Mouse (Mus musculus): ENCODE data around the gene Itga8. TPM values are rescaled to one million over a fixed set of nuclear protein-coding genes. Genes with fewer than 3 reads are reported as not detected.
A peak's percentile ranks its signal among the peaks of the same experiment; 100 is the strongest.

Gene Itga8
- polyA plus RNA-seq, 2 experiments, result 11.3 to 14.6 TPM

GRCm38 (mm10) chr2:12213464-12213790 is 88.3 kb downstream of the Itga8 start:
- DNase-seq (ENCODE audit: low spot score) (no peak), ATAC-seq (ENCODE audit: low FRiP score, low read depth) (peak; percentile 23)
- H3K36me3 ChIP-seq (ENCODE audit: control insufficient read depth, insufficient read depth, low read length), result peaks cover 6% of the 10 kb centered on the region; the same call in 1 of the 2 replicates
- peaks cover 14% of the 10 kb centered on the region for H3K4me1 ChIP-seq (ENCODE audit: control insufficient read depth, insufficient read depth, low read length)
- H3K27me3 ChIP-seq (ENCODE audit: control insufficient read depth, insufficient read depth, low read length), result no peaks in the 10 kb centered on the region
- H3K9ac ChIP-seq (ENCODE audit: low read depth, low read length, severe bottlenecking), result no peak overlapping the region
- H3K4me3 ChIP-seq (replicated peaks; ENCODE audit: low read length), result no peak overlapping the region
- no peak for TF ChIP-seq POLR2A (IDR thresholded peaks at IDR 0.05; ENCODE audit: borderline replicate concordance, extremely low read depth, insufficient read depth, insufficient read length)
- H3K4me2 ChIP-seq (replicated peaks; ENCODE audit: low read depth, low read length, severe bottlenecking), result no peak overlapping the region
- peak overlapping the region; percentile 27; the same call in 1 of the 2 replicates for H3K27ac ChIP-seq (replicated peaks; ENCODE audit: low read depth, low read length)
- 12% methylated on average over 4 of the region's 4 CpGs for WGBS
- no peaks in the 10 kb centered on the region for H3K9me3 ChIP-seq (ENCODE audit: control insufficient read depth, low read length)

DNA sequence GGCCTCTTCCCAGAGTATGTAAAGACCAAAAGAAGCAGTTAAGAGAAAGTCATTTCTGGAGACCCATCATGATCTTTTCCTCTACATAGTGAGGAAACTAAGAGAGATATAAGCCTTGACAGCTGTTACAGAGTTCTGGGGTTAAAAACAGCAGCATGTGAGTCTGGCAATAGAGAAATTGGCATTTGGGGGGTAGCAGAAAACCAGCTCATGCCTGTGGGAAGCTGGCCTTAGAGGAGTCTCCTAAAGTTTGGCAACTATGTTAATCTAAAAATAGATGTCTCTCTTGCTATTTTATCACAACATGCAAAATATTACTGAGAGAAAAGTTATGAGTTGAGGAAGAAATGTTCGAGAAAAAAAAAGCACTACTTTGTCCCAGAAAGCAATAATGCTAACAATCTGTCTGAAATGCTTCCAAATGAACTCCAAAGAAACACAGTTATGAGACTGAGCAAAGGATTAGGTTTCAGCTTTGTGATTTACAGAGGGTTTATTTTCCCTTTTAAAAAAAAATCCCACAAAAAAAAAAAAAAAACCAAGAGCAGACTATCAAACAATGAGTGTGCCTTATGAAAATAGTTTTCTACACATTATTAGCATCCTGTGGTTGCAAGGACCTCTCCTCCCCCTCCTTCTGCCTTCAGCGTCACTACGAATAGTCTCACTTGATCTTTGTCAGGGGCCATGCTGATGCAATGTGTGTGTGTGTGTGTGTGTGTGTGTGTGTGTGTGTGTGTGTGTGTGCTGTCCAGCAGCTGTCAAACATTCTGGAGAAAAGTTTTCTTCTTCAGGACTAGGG is 88.9 kb downstream of the Itga8 start:
- ATAC-seq (ENCODE audit: low FRiP score, low read depth) (peak; percentile 84), DNase-seq (ENCODE audit: low spot score) (peak; percentile 75)
- Histone ChIP-seq H3K4me2 (replicated peaks; ENCODE audit: low read depth, low read length, severe bottlenecking) (no peak overlapping the region), H3K36me3 (ENCODE audit: control insufficient read depth, insufficient read depth, low read length) (peaks cover 6% of the 10 kb centered on the region; the same call in 1 of the 2 replicates), H3K9ac (ENCODE audit: low read depth, low read length, severe bottlenecking) (no peak overlapping the region), H3K27me3 (ENCODE audit: control insufficient read depth, insufficient read depth, low read length) (no peaks in the 10 kb centered on the region), H3K27ac (replicated peaks; ENCODE audit: low read depth, low read length) (peak overlapping the region; percentile 33), H3K4me1 (ENCODE audit: control insufficient read depth, insufficient read depth, low read length) (peaks cover 14% of the 10 kb centered on the region), H3K9me3 (ENCODE audit: control insufficient read depth, low read length) (no peaks in the 10 kb centered on the region), H3K4me3 (replicated peaks; ENCODE audit: low read length) (no peak overlapping the region)
- TF ChIP-seq POLR2A (IDR thresholded peaks at IDR 0.05; ENCODE audit: borderline replicate concordance, extremely low read depth, insufficient read depth, insufficient read length), result no peak
- 16% methylated on average over 3 of the region's 3 CpGs for WGBS

- 76% methylated on average over 6 of the region's 6 CpGs for WGBS
- Histone ChIP-seq H3K27ac (replicated peaks; ENCODE audit: low read depth, low read length) (no peak overlapping the region), H3K4me2 (replicated peaks; ENCODE audit: low read depth, low read length, severe bottlenecking) (no peak overlapping the region), H3K4me1 (ENCODE audit: control insufficient read depth, insufficient read depth, low read length) (peaks cover 11% of the 10 kb centered on the region), H3K36me3 (ENCODE audit: control insufficient read depth, insufficient read depth, low read length) (0 out of 2 replicates have a peak, but pooled peaks cover 3% of the 10 kb centered on the region), H3K4me3 (replicated peaks; ENCODE audit: low read length) (no peak overlapping the region), H3K27me3 (ENCODE audit: control insufficient read depth, insufficient read depth, low read length) (no peaks in the 10 kb centered on the region), H3K9ac (ENCODE audit: low read depth, low read length, severe bottlenecking) (no peak overlapping the region), H3K9me3 (ENCODE audit: control insufficient read depth, low read length) (no peaks in the 10 kb centered on the region)
- ATAC-seq (ENCODE audit: low FRiP score, low read depth) (no peak), DNase-seq (ENCODE audit: low spot score) (peak; percentile 37)
- no peak for TF ChIP-seq POLR2A (IDR thresholded peaks at IDR 0.05; ENCODE audit: borderline replicate concordance, extremely low read depth, insufficient read depth, insufficient read length)
Observed at GRCm38 (mm10) chr2:12208142-12208541, 93.6 kb downstream of the Itga8 start.

GRCm38 (mm10) chr2:12206353-12206752 is 95.4 kb downstream of the Itga8 start:
- WGBS, result 69% methylated on average over 5 of the region's 5 CpGs
- ATAC-seq (ENCODE audit: low FRiP score, low read depth), result no peak
- no peaks in the 10 kb centered on the region for H3K4me1 ChIP-seq (ENCODE audit: control insufficient read depth, insufficient read depth, low read length)

DNA sequence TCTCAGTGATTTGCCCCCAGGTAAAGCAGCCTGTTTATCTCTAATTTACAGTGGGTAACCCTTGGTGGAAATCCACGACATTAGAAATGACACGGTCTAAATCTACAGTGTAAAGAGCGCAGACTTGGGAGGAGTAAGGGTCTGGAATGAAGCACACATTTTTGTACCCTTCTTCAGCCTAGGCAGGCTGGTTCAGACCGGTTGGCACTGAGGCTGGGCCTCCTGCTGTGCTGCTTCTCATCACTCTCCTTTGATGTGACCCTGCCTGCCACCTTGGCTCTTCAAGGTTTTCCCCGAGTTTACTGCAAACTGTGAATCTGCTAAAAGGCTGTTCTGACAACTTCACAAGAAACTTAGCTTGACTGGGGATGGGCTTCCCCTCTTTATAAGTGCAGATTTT is 95.8 kb downstream of the Itga8 start:
- Histone ChIP-seq H3K9ac (ENCODE audit: low read depth, low read length, severe bottlenecking) (no peak overlapping the region), H3K27ac (replicated peaks; ENCODE audit: low read depth, low read length) (no peak overlapping the region), H3K36me3 (ENCODE audit: control insufficient read depth, insufficient read depth, low read length) (0 out of 2 replicates have a peak, but pooled peaks cover 3% of the 10 kb centered on the region), H3K4me1 (ENCODE audit: control insufficient read depth, insufficient read depth, low read length) (no peaks in the 10 kb centered on the region), H3K4me2 (replicated peaks; ENCODE audit: low read depth, low read length, severe bottlenecking) (no peak overlapping the region), H3K27me3 (ENCODE audit: control insufficient read depth, insufficient read depth, low read length) (no peaks in the 10 kb centered on the region), H3K4me3 (replicated peaks; ENCODE audit: low read length) (no peak overlapping the region), H3K9me3 (ENCODE audit: control insufficient read depth, low read length) (no peaks in the 10 kb centered on the region)
- DNase-seq (ENCODE audit: low spot score) (no peak), ATAC-seq (ENCODE audit: low FRiP score, low read depth) (no peak)
- no peak for TF ChIP-seq POLR2A (IDR thresholded peaks at IDR 0.05; ENCODE audit: borderline replicate concordance, extremely low read depth, insufficient read depth, insufficient read length)
- WGBS, result 51% methylated on average over 5 of the region's 5 CpGs

More at GRCm38 (mm10) chr2:12206353-12206752, 95.4 kb downstream of the Itga8 start:
- TF ChIP-seq POLR2A (IDR thresholded peaks at IDR 0.05; ENCODE audit: borderline replicate concordance, extremely low read depth, insufficient read depth, insufficient read length), result no peak
- DNase-seq (ENCODE audit: low spot score), result no peak
- H3K4me3 ChIP-seq (replicated peaks; ENCODE audit: low read length), result no peak overlapping the region
- H3K9ac ChIP-seq (ENCODE audit: low read depth, low read length, severe bottlenecking), result no peak overlapping the region
- H3K9me3 ChIP-seq (ENCODE audit: control insufficient read depth, low read length), result no peaks in the 10 kb centered on the region
- H3K27me3 ChIP-seq (ENCODE audit: control insufficient read depth, insufficient read depth, low read length), result no peaks in the 10 kb centered on the region
- H3K36me3 ChIP-seq (ENCODE audit: control insufficient read depth, insufficient read depth, low read length), result 0 out of 2 replicates have a peak, but pooled peaks cover 3% of the 10 kb centered on the region
- H3K27ac ChIP-seq (replicated peaks; ENCODE audit: low read depth, low read length), result no peak overlapping the region
- no peak overlapping the region for H3K4me2 ChIP-seq (replicated peaks; ENCODE audit: low read depth, low read length, severe bottlenecking)
